Mouse (Mus musculus) ES-Bruce4 (cell line): ENCODE data around the gene D430041D05Rik.

ENCODE experiments used
- CTCF ChIP-seq: IDR thresholded peaks from one replicate; pipeline ENCODE4 v1.8.1; 2011; ENCODE audit warnings: low read depth, low read length
- EP300 ChIP-seq: IDR thresholded peaks from 2 replicates; pipeline ENCODE4 v1.6.1; 2011; ENCODE audit warnings: low read depth, low read length; ENCODE audit not compliant: insufficient read depth

- TF ChIP-seq EP300 (no peak), CTCF (no peak)
Measured at GRCm38 (mm10) chr2:104124071-104124470, 286.7 kb downstream of the D430041D05Rik start.
